Mouse (Mus musculus) liver, embryonic 11.5 days (tissue): ENCODE results near the gene Gm43064. TPM values are rescaled to one million over a fixed set of nuclear protein-coding genes. Genes with fewer than 3 reads are reported as not detected.

Source experiments
- ATAC-seq: fragments of 200-750 bp; cut with Nextera tagmentation; replicated peaks from 2 replicates; pipeline ENCODE4 v1.8.0; 2017; ENCODE audit warnings: moderate number of reproducible peaks, mild to moderate bottlenecking, moderate TSS enrichment, moderate library complexity; ENCODE audit not compliant: low FRiP score
- DNase-seq: peaks from one replicate; pipeline ENCODE4 v3.0.0-alpha.2; 2017; ENCODE audit warnings: low spot score
- H3K27ac ChIP-seq: fragments of 300-500 bp; sonication (generic); 2 replicates; pipeline ENCODE4 v1.5.1; 2014; ENCODE audit warnings: mild to moderate bottlenecking, low read depth, low read length, control low read depth
- H3K27me3 ChIP-seq: fragments of 300-500 bp; sonication (generic); replicated peaks from 2 replicates; pipeline ENCODE4 v1.6.1; 2014; ENCODE audit warnings: low read length, mixed read lengths; ENCODE audit not compliant: control insufficient read depth, insufficient read depth
- H3K36me3 ChIP-seq: fragments of 300-500 bp; sonication (generic); 2 replicates; pipeline ENCODE4 v1.6.1; 2014; ENCODE audit warnings: mild to moderate bottlenecking, low read length, moderate library complexity, mixed read lengths; ENCODE audit not compliant: control insufficient read depth, insufficient read depth
- H3K4me1 ChIP-seq: fragments of 300-500 bp; sonication (generic); replicated peaks from 2 replicates; pipeline ENCODE4 v1.6.1; 2014; ENCODE audit warnings: low read length, mixed read lengths; ENCODE audit not compliant: control insufficient read depth, insufficient read depth
- H3K4me2 ChIP-seq: fragments of 300-500 bp; sonication (generic); 2 replicates; pipeline ENCODE4 v1.6.1; 2014; ENCODE audit warnings: mild to moderate bottlenecking, control low read depth, moderate library complexity
- H3K4me3 ChIP-seq: fragments of 300-500 bp; sonication (generic); 2 replicates; pipeline ENCODE4 v1.5.1; 2014; ENCODE audit warnings: low read depth, low read length, control low read depth
- H3K9ac ChIP-seq: fragments of 300-500 bp; sonication (generic); 2 replicates; pipeline ENCODE4 v1.6.1; 2014; ENCODE audit warnings: low read depth, low read length, control low read depth
- H3K9me3 ChIP-seq: fragments of 300-500 bp; sonication (generic); 2 replicates; pipeline ENCODE4 v1.6.1; 2016; ENCODE audit warnings: low read length, inconsistent platforms, mixed read lengths; ENCODE audit not compliant: control insufficient read depth
- WGBS: fragments of 180-500 bp; shearing (Covaris S2); extraction: QIAGEN DNeasy Blood & Tissue Kit; methylation state at CpG from one replicate; pipeline ENCODE4 v1.1.7; 2014; 5-methylcytosine and 5-hydroxymethylcytosine counted together
- polyA plus RNA-seq: library from polyadenylated mRNA; unstranded; fragments of >200 nt; fragmentation: Nextera tagmentation; extraction: Ambion mirVana; gene quantifications from 2 replicates; pipeline ENCODE4 v1.2.1, GENCODE M21; 2014

The Gm43064 gene
- polyA plus RNA-seq, 1 experiment from 2014 or later: 0.75 TPM

DNA sequence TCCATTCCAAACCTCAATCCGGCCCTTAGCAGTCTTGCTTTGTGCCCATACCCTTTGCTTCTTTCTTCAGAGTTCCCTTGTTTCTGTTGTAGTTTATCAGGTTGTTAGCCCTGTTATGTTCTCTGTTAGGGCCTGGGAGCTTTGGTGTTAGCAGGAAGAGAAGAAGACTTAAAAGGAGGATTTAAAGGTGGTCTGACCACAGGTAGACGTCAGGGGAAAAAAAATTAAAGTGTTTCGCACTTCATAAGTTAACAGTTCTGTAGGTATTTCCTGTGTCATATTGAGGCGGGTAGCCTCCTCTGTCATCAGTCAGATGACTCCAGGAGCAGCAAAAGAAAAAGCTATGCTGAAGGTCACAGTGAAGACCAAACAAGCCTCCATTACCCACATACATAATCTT, 58.6 kb downstream of the Gm43064 start:
- Histone ChIP-seq H3K4me3 (no peak overlapping the region), H3K9ac (no peak overlapping the region), H3K4me1 (no peaks in the 10 kb centered on the region), H3K36me3 (no peaks in the 10 kb centered on the region), H3K27me3 (no peaks in the 10 kb centered on the region), H3K27ac (no peak overlapping the region), H3K4me2 (no peak overlapping the region), H3K9me3 (no peaks in the 10 kb centered on the region)
- DNase-seq: no peak
- WGBS: 79% methylated on average over 4 of the region's 4 CpGs
- no peak for ATAC-seq

DNA sequence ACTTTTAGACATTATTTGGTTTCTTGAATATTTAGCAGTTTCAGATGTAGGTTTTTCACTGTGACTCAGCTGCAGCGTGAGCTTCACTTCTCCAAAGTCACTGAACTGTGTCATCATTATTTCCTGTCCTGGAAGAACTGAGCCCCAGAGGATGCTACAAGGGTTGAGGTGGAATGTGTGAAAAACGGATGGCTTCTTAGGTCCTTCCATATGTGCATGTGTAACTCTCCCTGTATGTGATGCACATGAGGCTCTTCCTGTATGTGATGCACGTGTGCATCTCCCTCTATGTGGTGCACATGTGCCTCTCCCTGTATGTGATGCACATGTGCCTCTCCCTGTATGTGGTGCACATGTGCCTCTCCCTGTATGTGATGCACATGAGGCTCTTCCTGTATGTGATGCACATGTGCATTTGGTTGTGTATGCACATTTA, 63.3 kb downstream of the Gm43064 start:
- 65% methylated on average over 3 of the region's 3 CpGs for WGBS
- Histone ChIP-seq H3K9ac (no peak overlapping the region), H3K36me3 (no peaks in the 10 kb centered on the region), H3K4me3 (no peak overlapping the region), H3K27me3 (no peaks in the 10 kb centered on the region), H3K27ac (no peak overlapping the region), H3K4me1 (no peaks in the 10 kb centered on the region), H3K9me3 (no peaks in the 10 kb centered on the region), H3K4me2 (no peak overlapping the region)
- ATAC-seq (no peak), DNase-seq (no peak)

DNA sequence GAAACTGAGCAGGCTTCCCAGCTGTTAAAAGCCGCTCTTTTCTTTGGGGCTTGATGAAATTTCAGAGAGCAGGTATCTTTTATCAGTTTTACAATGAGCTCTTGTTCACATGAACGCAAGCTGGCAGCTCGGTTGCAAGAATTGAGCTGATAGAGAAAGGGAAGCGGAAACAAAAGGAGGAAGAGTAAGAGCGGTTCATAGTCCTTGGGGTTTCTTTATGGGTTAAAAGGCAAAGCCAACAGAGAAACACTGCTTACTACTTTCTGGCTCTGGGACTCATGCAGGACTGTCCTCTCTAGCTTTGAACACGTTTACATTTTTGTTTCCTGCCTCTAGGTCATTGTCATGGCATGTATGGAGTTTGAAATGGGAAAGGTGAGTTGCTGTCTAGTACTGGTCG, 65.0 kb downstream of the Gm43064 start:
- Histone ChIP-seq H3K9ac (no peak overlapping the region), H3K4me1 (no peaks in the 10 kb centered on the region), H3K9me3 (no peaks in the 10 kb centered on the region), H3K4me3 (no peak overlapping the region), H3K4me2 (no peak overlapping the region), H3K27ac (no peak overlapping the region), H3K27me3 (no peaks in the 10 kb centered on the region), H3K36me3 (no peaks in the 10 kb centered on the region)
- DNase-seq (no peak), ATAC-seq (no peak)
- WGBS: 51% methylated on average over 7 of the region's 7 CpGs

DNA sequence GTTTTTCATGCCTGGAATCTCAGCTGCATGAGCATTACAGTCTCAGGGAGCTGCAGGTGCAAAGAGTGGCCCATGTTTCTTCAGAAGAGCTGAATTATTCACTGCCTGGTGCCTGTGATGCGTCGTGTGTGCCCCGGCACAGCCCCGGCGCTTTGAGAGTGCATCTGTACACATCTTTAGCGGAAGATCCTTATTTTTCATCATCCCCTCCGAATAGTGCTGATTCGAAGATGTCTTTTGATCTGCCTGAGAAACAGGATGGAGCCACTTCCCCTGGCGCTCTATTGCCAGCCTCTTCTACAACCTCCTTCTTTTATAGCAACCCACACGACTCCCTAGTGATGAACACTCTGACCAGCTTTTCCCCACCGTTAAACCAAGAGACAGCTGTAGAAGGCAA, 76.6 kb downstream of the Gm43064 start:
- WGBS: 80% methylated on average over 11 of the region's 11 CpGs
- H3K27me3 ChIP-seq: no peaks in the 10 kb centered on the region
- ATAC-seq: no peak

DNA sequence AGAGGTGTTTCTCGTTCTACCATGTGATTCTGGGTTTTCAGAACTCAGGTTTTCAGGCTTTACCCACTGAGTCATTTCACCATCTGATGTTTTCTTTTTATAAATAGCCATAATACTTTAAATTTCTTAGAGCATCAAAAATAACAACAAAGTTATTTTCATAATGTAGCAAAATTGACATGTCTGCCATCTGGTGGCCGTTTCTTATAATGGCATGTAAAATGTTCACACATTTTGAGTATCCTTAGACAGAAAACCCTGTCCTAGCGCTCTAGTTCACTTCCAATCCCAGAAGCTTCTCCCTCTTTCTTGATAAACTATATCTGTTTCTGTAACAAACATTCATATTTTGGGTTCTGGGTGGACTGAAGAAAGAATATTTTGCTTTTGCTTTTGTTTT, 78.2 kb downstream of the Gm43064 start:
- WGBS: 38% methylated on average over 3 of the region's 3 CpGs
- Histone ChIP-seq H3K27ac (no peak overlapping the region), H3K9ac (no peak overlapping the region), H3K9me3 (no peaks in the 10 kb centered on the region), H3K36me3 (no peaks in the 10 kb centered on the region), H3K4me1 (no peaks in the 10 kb centered on the region), H3K4me2 (no peak overlapping the region), H3K27me3 (no peaks in the 10 kb centered on the region), H3K4me3 (no peak overlapping the region)
- DNase-seq (no peak), ATAC-seq (no peak)

More for the DNA sequence above, 76.6 kb downstream of the Gm43064 start:
- Histone ChIP-seq H3K27ac (no peak overlapping the region), H3K4me1 (no peaks in the 10 kb centered on the region), H3K9ac (no peak overlapping the region), H3K9me3 (no peaks in the 10 kb centered on the region), H3K4me2 (no peak overlapping the region), H3K36me3 (no peaks in the 10 kb centered on the region), H3K4me3 (no peak overlapping the region)
- DNase-seq: no peak

Other genes starting within 250 kb of the Gm43064 start
- gene Syt6, start 234.3 kb upstream of the Gm43064 start, polyA plus RNA-seq: 0.32 and 0.52 TPM in 2 replicates
- gene Atg4a-ps, start 163.5 kb upstream of the Gm43064 start, polyA plus RNA-seq: 0.08 and 0.25 TPM in 2 replicates
- gene Olfml3, start 71.6 kb upstream of the Gm43064 start, polyA plus RNA-seq: 7.8 and 8.5 TPM in 2 replicates
- not detected in 2 replicates for gene Gm10964, start 70.2 kb upstream of the Gm43064 start, polyA plus RNA-seq
- gene Hipk1, start 18.0 kb upstream of the Gm43064 start, polyA plus RNA-seq: 15.5 and 15.7 TPM in 2 replicates
- gene Dclre1b, start 129 bp upstream of the Gm43064 start, polyA plus RNA-seq: 35.1 and 36.8 TPM in 2 replicates
- gene Ap4b1, start 53 bp upstream of the Gm43064 start, polyA plus RNA-seq: 20.8 and 23.9 TPM in 2 replicates
- 0.63 and 1.2 TPM in 2 replicates for gene Bcl2l15, start 23.0 kb downstream of the Gm43064 start, polyA plus RNA-seq
- 0.96 and 1.7 TPM in 2 replicates for gene Ptpn22, start 50.2 kb downstream of the Gm43064 start, polyA plus RNA-seq
- gene Rsbn1, start 104.5 kb downstream of the Gm43064 start, polyA plus RNA-seq: 11.0 and 11.6 TPM in 2 replicates
- gene Phtf1, start 158.5 kb downstream of the Gm43064 start, polyA plus RNA-seq: 19.7 and 20.8 TPM in 2 replicates